Mouse (Mus musculus): ENCODE data around the gene E030025P04Rik.

E030025P04Rik gene

DNA sequence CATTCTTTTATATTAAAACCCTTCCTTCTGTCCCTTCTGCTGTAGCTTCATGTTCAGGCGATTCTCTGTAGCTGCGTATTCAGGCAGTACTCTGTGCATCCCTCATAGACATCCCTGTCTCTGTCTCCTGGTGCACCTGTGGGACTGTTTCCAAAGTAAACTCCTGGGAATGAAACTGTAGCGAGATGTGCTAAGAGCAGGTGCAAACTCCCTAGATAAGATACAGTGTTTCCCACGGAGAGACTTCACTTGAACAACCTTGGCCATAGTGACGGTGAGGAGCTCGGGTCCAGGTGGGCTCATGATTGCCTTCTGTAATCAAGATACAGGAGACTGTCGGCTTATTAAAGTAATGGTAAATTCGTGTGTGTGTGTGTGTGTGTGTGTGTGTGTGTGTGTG, 41.5 kb downstream of the E030025P04Rik start:
- no peak for DNase-seq (ENCODE audit: low read depth, low spot score)

DNA sequence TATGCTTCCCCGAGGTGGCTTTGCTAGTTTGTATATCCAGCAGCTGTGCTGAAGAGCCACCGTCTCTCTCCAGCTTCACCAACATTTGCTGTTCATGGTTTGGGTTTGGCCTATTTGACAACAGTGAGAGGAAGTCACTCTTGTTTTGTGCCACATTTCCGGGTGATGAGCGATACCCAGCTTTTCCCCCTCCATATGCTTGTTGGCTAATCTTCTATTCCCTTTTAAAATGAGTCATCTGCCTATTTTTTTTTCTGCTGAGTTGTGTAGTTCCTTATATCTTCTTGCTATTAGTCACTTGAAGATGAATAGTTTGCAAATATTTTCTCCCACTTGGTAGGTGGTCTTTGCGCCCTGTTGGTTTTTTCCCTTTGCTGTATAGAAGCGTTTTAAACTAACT, 43.9 kb downstream of the E030025P04Rik start:
- no peak for DNase-seq (ENCODE audit: low read depth, low spot score)

GRCm38 (mm10) chr11:109091821-109092220, 52.3 kb downstream of the E030025P04Rik start:
- DNase-seq (ENCODE audit: low read depth, low spot score), result no peak

All from A20 (cell line).